In genomic region chr4:119118659-119119077, GRCm38 (mm10) we compare ENCODE assay signal across 11 mouse cellular contexts. TPM values are rescaled to one million over a fixed set of nuclear protein-coding genes. Genes with fewer than 3 reads are reported as not detected.
DNase-seq lines count a peak whose midpoint lies in the region; ATAC-seq and TF ChIP-seq lines count a peak whose summit lies in the region.
"Had no signal": no experiment of that assay in that cellular context is flagged by ENCODE, and none has a peak within 500 bp of the region (broad histone marks: within the 10 kb centered on the region; RNA-seq: fewer than 3 reads in every experiment).

No protein-coding gene starts in this region.

- no peak for DNase-seq in kidney, postnatal 10 days
- no peak for DNase-seq in MEL (ENCODE audit: low read depth, low spot score)
- DNase-seq in thymus, postnatal 14 days: no peak
- DNase-seq in T-cell, adult 2 months (ENCODE audit: low spot score): no peak
- no peak for DNase-seq in adrenal gland, postnatal 36 days

- no peak overlapping the region for H3K9ac ChIP-seq in kidney, embryonic 16.5 days (replicated peaks; ENCODE audit: low read length)
- no peak overlapping the region for H3K9ac ChIP-seq in MEL (ENCODE audit: control insufficient read depth, low read depth, low read length, poor library complexity, severe bottlenecking)
- H3K9ac ChIP-seq in heart, embryonic 15.5 days: peak overlapping the region; percentile 25; the same call in 1 of the 2 replicates
- H3K9ac ChIP-seq: forebrain, embryonic 15.5 days had no signal

- TF ChIP-seq EP300 in MEL (IDR thresholded peaks at IDR 0.05; ENCODE audit: low read depth in 1 of 2, low read length in 2 of 2): no peak

- H3K9me3 ChIP-seq in kidney, embryonic 16.5 days (ENCODE audit: low read length): no peaks in the 10 kb centered on the region
- H3K9me3 ChIP-seq in MEL (replicated peaks; ENCODE audit: insufficient read depth, low read length): no peaks in the 10 kb centered on the region
- no peaks in the 10 kb centered on the region for H3K9me3 ChIP-seq in heart, embryonic 15.5 days (replicated peaks)
- H3K9me3 ChIP-seq in megakaryocyte, embryonic 14.5 days: no peaks in the 10 kb centered on the region
- H3K9me3 ChIP-seq: forebrain, embryonic 15.5 days; hindbrain, embryonic 10.5 days had no signal

- no peak for TF ChIP-seq POLR2A in MEL (IDR thresholded peaks at IDR 0.05; ENCODE audit: control insufficient read depth in 1 of 2, insufficient read depth in 1 of 2, low read depth in 1 of 2, low read length in 2 of 2, poor library complexity in 1 of 2)

- TF ChIP-seq CTCF in MEL (IDR thresholded peaks at IDR 0.05 in 2 of 3, conservative IDR thresholded peaks at IDR 0.05 in 1 of 3; ENCODE audit: control insufficient read depth in 1 of 3, insufficient read depth in 1 of 3, low read depth in 2 of 3, low read length in 3 of 3, poor library complexity in 1 of 3, severe bottlenecking in 1 of 3): no peak

- H3K4me2 ChIP-seq in kidney, embryonic 16.5 days (replicated peaks; ENCODE audit: low read depth, low read length): no peak overlapping the region
- H3K4me2 ChIP-seq in heart, embryonic 15.5 days: no peak overlapping the region
- H3K4me2 ChIP-seq: forebrain, embryonic 15.5 days had no signal

- no peak overlapping the region for H3K4me3 ChIP-seq in kidney, embryonic 16.5 days (ENCODE audit: low read length)
- no peak overlapping the region for H3K4me3 ChIP-seq in MEL (ENCODE audit: control insufficient read depth in 1 of 2, insufficient read depth in 1 of 2, low read depth in 2 of 2, low read length in 2 of 2)
- no peak overlapping the region for H3K4me3 ChIP-seq in heart, embryonic 15.5 days
- H3K4me3 ChIP-seq in megakaryocyte, embryonic 14.5 days (replicated peaks): peak overlapping the region; percentile 78
- H3K4me3 ChIP-seq: forebrain, embryonic 15.5 days; hindbrain, embryonic 10.5 days had no signal

- peak; percentile 43; the same call in 1 of the 2 replicates for ATAC-seq in kidney, embryonic 16.5 days (ENCODE audit: low FRiP score, low TSS enrichment)
- peak; percentile 79 for ATAC-seq in heart, embryonic 15.5 days (replicated peaks; ENCODE audit: insufficient number of reproducible peaks, insufficient read depth, low FRiP score, low read depth)
- ATAC-seq: forebrain, embryonic 15.5 days; Patski had no signal

- H3K36me3 ChIP-seq in kidney, embryonic 16.5 days (ENCODE audit: insufficient read depth, low read length): peaks cover 23% of the 10 kb centered on the region
- H3K36me3 ChIP-seq in MEL (ENCODE audit: control insufficient read depth in 1 of 2, insufficient read depth in 2 of 2, low read length in 2 of 2): peaks cover 2 to 22% of the 10 kb centered on the region in 2 experiments; a peak in 3 of 4 replicates
- peaks cover 22% of the 10 kb centered on the region for H3K36me3 ChIP-seq in heart, embryonic 15.5 days
- H3K36me3 ChIP-seq in megakaryocyte, embryonic 14.5 days (replicated peaks; ENCODE audit: low read length): peaks cover 99% of the 10 kb centered on the region

- H3K27ac ChIP-seq in kidney, embryonic 16.5 days (ENCODE audit: low read length): 0 out of 2 replicates have a peak overlapping the region, but pooled peaks have one; percentile 1
- H3K27ac ChIP-seq in MEL (ENCODE audit: control insufficient read depth, low read depth, low read length): no peak overlapping the region
- peak overlapping the region; percentile 90 for H3K27ac ChIP-seq in heart, embryonic 15.5 days
- H3K27ac ChIP-seq: forebrain, embryonic 15.5 days; hindbrain, embryonic 10.5 days had no signal

- no peaks in the 10 kb centered on the region for H3K27me3 ChIP-seq in kidney, embryonic 16.5 days (ENCODE audit: insufficient read depth, low read length)
- no peaks in the 10 kb centered on the region for H3K27me3 ChIP-seq in MEL (ENCODE audit: control insufficient read depth in 1 of 2, insufficient read depth in 2 of 2, low read length in 2 of 2)
- no peaks in the 10 kb centered on the region for H3K27me3 ChIP-seq in heart, embryonic 15.5 days
- no peaks in the 10 kb centered on the region for H3K27me3 ChIP-seq in megakaryocyte, embryonic 14.5 days (replicated peaks)
- H3K27me3 ChIP-seq: forebrain, embryonic 15.5 days; Patski had no signal

- no peak for TF ChIP-seq RAD21 in MEL (IDR thresholded peaks at IDR 0.05; ENCODE audit: low read depth, low read length)

- WGBS in kidney, embryonic 16.5 days: 35% methylated on average over 4 of the region's 4 CpGs
- 28% methylated on average over 4 of the region's 4 CpGs for WGBS in heart, embryonic 15.5 days

- H3K79me2 ChIP-seq in MEL (ENCODE audit: control insufficient read depth, insufficient read depth, low read length, poor library complexity): no peaks in the 10 kb centered on the region; the same call in 1 of the 2 replicates

- H3K4me1 ChIP-seq in kidney, embryonic 16.5 days (ENCODE audit: insufficient read depth, low read length): peaks cover 26% of the 10 kb centered on the region
- peaks cover 7 to 16% of the 10 kb centered on the region in 2 experiments for H3K4me1 ChIP-seq in MEL (ENCODE audit: control insufficient read depth in 1 of 2, insufficient read depth in 2 of 2, low read length in 2 of 2)
- peaks cover 95% of the 10 kb centered on the region for H3K4me1 ChIP-seq in heart, embryonic 15.5 days (replicated peaks)
- peaks cover 100% of the 10 kb centered on the region for H3K4me1 ChIP-seq in megakaryocyte, embryonic 14.5 days
- H3K4me1 ChIP-seq: forebrain, embryonic 15.5 days had no signal

TF ChIP-seq in MEL, 35 proteins besides CTCF, POLR2A, EP300 and RAD21:
- TF ChIP-seq SIN3A (IDR thresholded peaks at IDR 0.05; ENCODE audit: low read length) (0 out of 2 replicates have a peak, but pooled peaks have one; percentile 20), ETS1 (IDR thresholded peaks at IDR 0.05; ENCODE audit: low read depth, low read length) (no peak)

RNA-seq across cellular contexts. Expression of gene Slc2a1, which starts 10.2 kb away (rescaled TPM):
- 98.6 and 98.8 TPM in 2 replicates for polyA plus RNA-seq in kidney, embryonic 16.5 days (2015; fragmentation: Nextera tagmentation; extraction: Ambion mirVana)
- total RNA-seq in MEL (2012; rRNA removed): 15.9 and 47.3 TPM in 2 replicates
- polyA plus RNA-seq in MEL (2012; ENCODE audit: insufficient read depth in 1 of 2, insufficient read length in 2 of 2, low read depth in 1 of 2, low replicate concordance in 2 of 2, missing spikeins in 1 of 2): 10 to 100 TPM in 1 of 2 experiments, not detected in 1; 99.5 TPM
- polyA plus RNA-seq in heart, embryonic 15.5 days (2015; fragmentation: Nextera tagmentation; extraction: Ambion mirVana): 119 and 127 TPM in 2 replicates
- 106 and 116 TPM in 2 replicates for polyA plus RNA-seq in megakaryocyte, embryonic 14.5 days (2012; ENCODE audit: insufficient read depth, low replicate concordance)
- 10 to 100 TPM; 19.8 to 20.2 TPM for total RNA-seq in adrenal gland, postnatal 36 days (2021)

RNA-seq across cellular contexts. Expression of gene Zfp691, which starts 55.3 kb away (rescaled TPM):
- polyA plus RNA-seq in kidney, embryonic 16.5 days (2015; fragmentation: Nextera tagmentation; extraction: Ambion mirVana): 9.5 and 9.8 TPM in 2 replicates
- total RNA-seq in MEL (2012; rRNA removed): 6.3 and 6.7 TPM in 2 replicates
- polyA plus RNA-seq in MEL (2012; ENCODE audit: insufficient read depth in 1 of 2, insufficient read length in 2 of 2, low read depth in 1 of 2, low replicate concordance in 2 of 2, missing spikeins in 1 of 2): 1 to 10 TPM in 1 of 2 experiments, not detected in 1; 9.9 TPM
- 9.9 and 10.6 TPM in 2 replicates for polyA plus RNA-seq in heart, embryonic 15.5 days (2015; fragmentation: Nextera tagmentation; extraction: Ambion mirVana)
- polyA plus RNA-seq in megakaryocyte, embryonic 14.5 days (2012; ENCODE audit: insufficient read depth, low replicate concordance): 9.7 and 15.6 TPM in 2 replicates
- total RNA-seq in adrenal gland, postnatal 36 days (2021): 10 to 100 TPM; 11.5 to 12.4 TPM
